Mouse (Mus musculus) brain, adult 2 months (tissue): ENCODE data around the gene Rag1.

Experiments
- DNase-seq: peaks from one replicate; pipeline ENCODE4 v3.0.0; 2011; ENCODE audit warnings: low read depth, low spot score

Gene Rag1

GRCm38 (mm10) chr2:101649114-101649671 lies at the start of gene Rag1, which contains the start of gene B230118H07Rik:
Gene Rag1 (minus strand): TSS chr2:101649501.
Gene B230118H07Rik (minus strand): TSS chr2:101649532.
- peak; percentile 97 for DNase-seq

GRCm38 (mm10) chr2:101695584-101695983 lies 46.3 kb upstream of the Rag1 start:
- no peak for DNase-seq

GRCm38 (mm10) chr2:101693577-101694215 lies 44.4 kb upstream of the Rag1 start:
- peak; percentile 66 for DNase-seq

GRCm38 (mm10) chr2:101693043-101693442 lies 43.7 kb upstream of the Rag1 start:
- no peak for DNase-seq

- DNase-seq, result no peak
These were observed 41.0 kb upstream of the Rag1 start for GRCm38 (mm10) chr2:101690252-101690827.

- peak; percentile 22 for DNase-seq
These were observed 38.7 kb upstream of the Rag1 start for GRCm38 (mm10) chr2:101688011-101688410.

- peak; percentile 37 for DNase-seq
These were observed 35.1 kb upstream of the Rag1 start for GRCm38 (mm10) chr2:101684421-101684820.

- peak; percentile 30 for DNase-seq
These were observed 30.0 kb upstream of the Rag1 start for GRCm38 (mm10) chr2:101679164-101679784.

GRCm38 (mm10) chr2:101678236-101679021 lies 29.1 kb upstream of the Rag1 start, which contains the start of gene Traf6:
Gene Traf6 (plus strand): TSS chr2:101678429.
- peak; percentile 90 for DNase-seq

GRCm38 (mm10) chr2:101673547-101673946 lies 24.2 kb upstream of the Rag1 start:
- DNase-seq, result peak; percentile 56

- DNase-seq, result no peak
These were observed 19.4 kb upstream of the Rag1 start for GRCm38 (mm10) chr2:101668751-101669150.

- no peak for DNase-seq
These were observed 16.4 kb upstream of the Rag1 start for GRCm38 (mm10) chr2:101665703-101666092.

GRCm38 (mm10) chr2:101665058-101665702 lies 15.9 kb upstream of the Rag1 start:
- peak; percentile 96 for DNase-seq

- peak; percentile 26 for DNase-seq
These were observed 11.2 kb upstream of the Rag1 start for GRCm38 (mm10) chr2:101660536-101660935.

GRCm38 (mm10) chr2:101652921-101653597 lies 3.8 kb upstream of the Rag1 start:
- peak; percentile 94 for DNase-seq

- DNase-seq, result peak; percentile 49
These were observed 3.1 kb upstream of the Rag1 start for GRCm38 (mm10) chr2:101652204-101652920.

GRCm38 (mm10) chr2:101650446-101650845 lies 1.1 kb upstream of the Rag1 start:
- DNase-seq, result no peak

GRCm38 (mm10) chr2:101648361-101648760 lies 940 bp downstream of the Rag1 start:
- no peak for DNase-seq

GRCm38 (mm10) chr2:101645841-101646240 lies 3.5 kb downstream of the Rag1 start:
- no peak for DNase-seq

- DNase-seq, result no peak
These were observed 9.4 kb downstream of the Rag1 start for GRCm38 (mm10) chr2:101639840-101640350.
